Mouse (Mus musculus): ENCODE data around the gene Tmem247. TPM values are rescaled to one million over a fixed set of nuclear protein-coding genes. Genes with fewer than 3 reads are reported as not detected.

The Tmem247 gene
- total and polyA plus RNA-seq, 3 experiments, result not detected

DNA sequence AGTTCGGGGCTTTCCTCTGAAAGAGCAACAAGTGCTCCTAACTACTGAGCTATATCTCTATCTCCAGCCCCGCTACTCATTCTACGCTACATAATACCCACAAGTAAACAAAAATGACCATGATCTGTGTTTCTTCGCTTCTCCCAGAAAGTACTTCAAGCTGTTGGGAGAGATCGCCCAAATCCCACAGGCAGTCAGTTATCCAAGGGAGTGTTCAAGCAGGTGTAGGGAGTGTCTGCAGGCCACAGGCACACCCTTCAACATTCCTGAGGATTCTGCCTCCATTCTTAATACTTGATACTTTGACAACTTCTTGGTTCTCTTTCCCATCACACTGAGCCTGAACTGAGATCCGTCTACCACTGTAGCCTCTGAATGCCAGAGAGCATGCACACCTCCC lies 26.0 kb downstream of the Tmem247 start:
- Histone ChIP-seq H3K4me1 (ENCODE audit: control insufficient read depth in 1 of 2, insufficient read depth in 2 of 2) (peaks cover 0 to 1% of the 10 kb centered on the region in 2 experiments; a peak in 1 of 4 replicates), H3K4me2 (ENCODE audit: insufficient read depth, low read depth, poor library complexity, severe bottlenecking) (no peak overlapping the region), H3K4me3 (replicated peaks in 1 of 3; ENCODE audit: low read depth in 2 of 3, low read length in 2 of 3, poor library complexity in 1 of 3) (no peak overlapping the region), H3K9me3 (replicated peaks; ENCODE audit: low read length) (no peaks in the 10 kb centered on the region), H3K79me2 (replicated peaks; ENCODE audit: control insufficient read depth, extremely low read depth, insufficient read depth, poor library complexity, severe bottlenecking) (no peaks in the 10 kb centered on the region), H3K27ac (ENCODE audit: insufficient read depth, low read depth) (no peak overlapping the region), H3K9ac (ENCODE audit: insufficient read depth, low read depth) (no peak overlapping the region), H3K36me3 (replicated peaks in 1 of 2; ENCODE audit: control insufficient read depth in 1 of 2, insufficient read depth in 1 of 2, low read length in 1 of 2) (no peaks in the 10 kb centered on the region), H3K27me3 (replicated peaks) (peaks cover 6% of the 10 kb centered on the region)
- TF ChIP-seq MEF2A (IDR thresholded peaks at IDR 0.05; ENCODE audit: borderline replicate concordance, low read depth, low read length) (no peak), POLR2AphosphoS2 (IDR thresholded peaks at IDR 0.05; ENCODE audit: low read depth, low read length) (no peak), ZC3H11A (IDR thresholded peaks at IDR 0.05; ENCODE audit: low read depth, low read length) (no peak), PAX5 (IDR thresholded peaks at IDR 0.05; ENCODE audit: low read length) (no peak), TCF12 (IDR thresholded peaks at IDR 0.05; ENCODE audit: low read depth, low read length) (no peak), ELF1 (IDR thresholded peaks at IDR 0.05; ENCODE audit: low read depth, low read length) (no peak), USF1 (IDR thresholded peaks at IDR 0.05; ENCODE audit: low read depth, low read length) (no peak), NELFE (IDR thresholded peaks at IDR 0.05; ENCODE audit: low read depth, low read length) (no peak), CTCF (conservative IDR thresholded peaks at IDR 0.05 in 1 of 2, IDR thresholded peaks at IDR 0.05 in 1 of 2; ENCODE audit: low read depth in 2 of 2, low read length in 2 of 2) (no peak), E2F4 (IDR thresholded peaks at IDR 0.05; ENCODE audit: insufficient replicate concordance, low read depth, low read length) (no peak), BHLHE40 (IDR thresholded peaks at IDR 0.05; ENCODE audit: low read depth, low read length) (no peak), ZKSCAN1 (IDR thresholded peaks at IDR 0.05; ENCODE audit: borderline replicate concordance, low read depth, low read length) (no peak), ZMIZ1 (IDR thresholded peaks at IDR 0.05; ENCODE audit: low read depth, low read length) (no peak), ZNF384 (IDR thresholded peaks at IDR 0.05; ENCODE audit: low read depth, low read length) (no peak), JUN (IDR thresholded peaks at IDR 0.05; ENCODE audit: insufficient read depth, low read depth, low read length) (no peak), ETS1 (conservative IDR thresholded peaks at IDR 0.05; ENCODE audit: low read depth, low read length) (no peak), USF2 (conservative IDR thresholded peaks at IDR 0.05; ENCODE audit: low read depth, low read length) (no peak), MAX (IDR thresholded peaks at IDR 0.05; ENCODE audit: low read length) (no peak), GABPA (IDR thresholded peaks at IDR 0.05; ENCODE audit: insufficient replicate concordance, low read depth, low read length) (no peak), UBTF (IDR thresholded peaks at IDR 0.05; ENCODE audit: low read depth, low read length) (no peak)
- dilution Hi-C loops (cut with MboI; ENCODE audit: extremely low pct_ligation_motif_present, extremely low pct_unique_long_range_greater_than_20kb, low sequenced_read_pairs), result no loop called here
- in situ Hi-C loops (cut with MboI; ENCODE audit: low pct_ligation_motif_present, low pct_unique_long_range_greater_than_20kb, low sequenced_read_pairs), result no loop called here
- DNase-seq (ENCODE audit: extremely low read depth), result no peak

DNA sequence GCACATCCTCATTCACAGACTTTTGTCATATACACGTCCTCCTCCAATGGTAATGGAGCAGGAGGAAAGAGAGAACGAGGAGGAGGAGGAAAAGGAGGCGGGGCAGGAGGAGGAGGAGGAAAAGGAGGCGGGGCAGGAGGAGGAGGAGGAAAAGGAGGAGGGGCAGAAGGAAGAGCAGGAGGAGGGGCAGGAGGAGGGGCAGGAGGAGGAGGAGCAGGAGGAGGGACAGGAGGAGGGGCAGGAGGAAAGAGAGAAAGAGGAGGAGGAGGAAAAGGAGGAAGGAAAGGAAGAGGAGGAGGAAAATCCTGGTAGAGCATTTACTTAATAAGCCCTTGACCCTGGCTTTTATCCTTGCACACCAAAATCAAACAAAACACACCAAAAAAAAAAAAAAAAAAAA lies 28.9 kb downstream of the Tmem247 start:
- in situ Hi-C loops (cut with MboI; ENCODE audit: low pct_ligation_motif_present, low pct_unique_long_range_greater_than_20kb, low sequenced_read_pairs) (no loop called here), dilution Hi-C loops (cut with MboI; ENCODE audit: extremely low pct_ligation_motif_present, extremely low pct_unique_long_range_greater_than_20kb, low sequenced_read_pairs) (no loop called here)
- no peak overlapping the region for H3K4me2 ChIP-seq (ENCODE audit: insufficient read depth, low read depth, poor library complexity, severe bottlenecking)
- H3K4me1 ChIP-seq (ENCODE audit: control insufficient read depth in 1 of 2, insufficient read depth in 2 of 2), result peaks cover 4 to 11% of the 10 kb centered on the region in 2 experiments; a peak in 3 of 4 replicates
- H3K36me3 ChIP-seq (replicated peaks in 1 of 2; ENCODE audit: control insufficient read depth in 1 of 2, insufficient read depth in 1 of 2, low read length in 1 of 2), result no peaks in the 10 kb centered on the region
- TF ChIP-seq CTCF (conservative IDR thresholded peaks at IDR 0.05 in 1 of 2, IDR thresholded peaks at IDR 0.05 in 1 of 2; ENCODE audit: low read depth in 2 of 2, low read length in 2 of 2), result no peak
- no peak for TF ChIP-seq ETS1 (conservative IDR thresholded peaks at IDR 0.05; ENCODE audit: low read depth, low read length)
- TF ChIP-seq NRF1 (IDR thresholded peaks at IDR 0.05; ENCODE audit: low read depth, low read length), result no peak
- TF ChIP-seq EP300 (IDR thresholded peaks at IDR 0.05; ENCODE audit: low read length), result no peak
- no peak for TF ChIP-seq POLR2AphosphoS2 (IDR thresholded peaks at IDR 0.05; ENCODE audit: low read depth, low read length)
- TF ChIP-seq TCF12 (IDR thresholded peaks at IDR 0.05; ENCODE audit: low read depth, low read length), result no peak
- TF ChIP-seq KAT2A (IDR thresholded peaks at IDR 0.05; ENCODE audit: insufficient replicate concordance, low read length), result no peak
- TF ChIP-seq SMC3 (IDR thresholded peaks at IDR 0.05; ENCODE audit: low read depth, low read length), result no peak
- TF ChIP-seq JUN (IDR thresholded peaks at IDR 0.05; ENCODE audit: insufficient read depth, low read depth, low read length), result no peak
- no peaks in the 10 kb centered on the region for H3K79me2 ChIP-seq (replicated peaks; ENCODE audit: control insufficient read depth, extremely low read depth, insufficient read depth, poor library complexity, severe bottlenecking)
- DNase-seq (ENCODE audit: extremely low read depth), result no peak
- no peaks in the 10 kb centered on the region for H3K9me3 ChIP-seq (replicated peaks; ENCODE audit: low read length)
- no peak overlapping the region for H3K4me3 ChIP-seq (replicated peaks in 1 of 3; ENCODE audit: low read depth in 2 of 3, low read length in 2 of 3, poor library complexity in 1 of 3)
- peaks cover 6% of the 10 kb centered on the region for H3K27me3 ChIP-seq (replicated peaks)
- no peak overlapping the region for H3K9ac ChIP-seq (ENCODE audit: insufficient read depth, low read depth)
- no peak overlapping the region for H3K27ac ChIP-seq (ENCODE audit: insufficient read depth, low read depth)

Data from CH12.LX (cell line).